Mouse (Mus musculus) ES-Bruce4 (cell line): ENCODE data around the gene Acsl4.

ENCODE experiments used
- CTCF ChIP-seq: IDR thresholded peaks from one replicate; pipeline ENCODE4 v1.8.1; 2011; ENCODE audit warnings: low read depth, low read length
- EP300 ChIP-seq: IDR thresholded peaks from 2 replicates; pipeline ENCODE4 v1.6.1; 2011; ENCODE audit warnings: low read depth, low read length; ENCODE audit not compliant: insufficient read depth
- POLR2A ChIP-seq: IDR thresholded peaks from one replicate; pipeline ENCODE4 v1.8.1; 2011; ENCODE audit warnings: low read length; ENCODE audit not compliant: insufficient read depth

DNA sequence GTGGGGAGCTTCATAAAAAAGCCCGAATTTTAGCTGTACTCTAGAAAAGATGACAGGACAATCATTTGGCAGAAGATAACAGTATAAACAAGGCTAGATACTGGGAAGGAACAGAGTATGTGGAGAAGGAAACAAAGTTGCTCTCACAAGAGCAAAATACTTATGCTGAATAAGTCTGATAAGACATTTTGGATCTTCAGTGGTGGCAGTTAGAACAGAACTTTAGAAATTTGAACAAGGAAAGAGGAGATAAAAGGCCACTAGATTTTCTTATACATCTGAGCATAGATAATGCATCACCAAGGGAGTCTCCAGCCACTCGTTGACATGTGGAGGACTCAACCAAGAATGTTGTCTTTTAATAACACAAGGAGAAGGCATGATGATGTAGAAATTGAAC lies 23.5 kb upstream of the Acsl4 start:
- TF ChIP-seq CTCF = no peak
- no peak for TF ChIP-seq POLR2A
- TF ChIP-seq EP300 = no peak
